Mouse (Mus musculus): ENCODE measurements around the gene Uncx. TPM values are rescaled to one million over a fixed set of nuclear protein-coding genes. Genes with fewer than 3 reads are reported as not detected.

The Uncx gene
- total and polyA plus RNA-seq, 2 experiments from 2014 or later = 2.8 to 5.8 TPM

DNA sequence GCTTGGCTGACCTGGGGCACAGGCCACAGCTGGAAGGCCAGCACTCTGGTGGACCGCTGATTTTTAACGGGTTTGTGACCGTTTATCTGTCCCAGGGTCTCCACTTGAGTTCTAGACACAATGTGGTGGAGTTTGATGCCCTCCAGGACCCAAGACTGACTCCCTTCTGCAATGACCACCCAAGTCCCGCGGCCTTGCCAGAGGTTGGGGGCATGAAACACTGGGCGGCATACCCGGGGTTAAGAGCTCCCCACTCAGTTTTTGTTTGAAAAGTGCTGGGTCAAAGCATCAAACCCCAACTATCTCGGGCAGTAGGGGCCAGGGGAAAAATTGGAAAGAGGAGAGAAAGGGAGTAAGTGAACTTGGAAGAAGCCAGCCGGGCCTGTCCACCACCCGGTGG, 13.8 kb downstream of the Uncx start:
- no peak overlapping the region for H3K9ac ChIP-seq
- no peaks in the 10 kb centered on the region for H3K36me3 ChIP-seq (ENCODE audit: insufficient read depth)
- H3K4me1 ChIP-seq (ENCODE audit: insufficient read depth) = no peaks in the 10 kb centered on the region
- no peak overlapping the region for H3K27ac ChIP-seq (ENCODE audit: low read depth, low read length)
- 8% methylated on average over 10 of the region's 10 CpGs for WGBS
- DNase-seq (no peak), ATAC-seq (no peak)
- peaks cover 80% of the 10 kb centered on the region for H3K27me3 ChIP-seq (ENCODE audit: insufficient read depth, low read length)
- no peak for TF ChIP-seq CTCF (IDR thresholded peaks at IDR 0.05; ENCODE audit: low read depth)
- no peaks in the 10 kb centered on the region for H3K9me3 ChIP-seq (ENCODE audit: low read length)
- H3K4me3 ChIP-seq (ENCODE audit: low read depth, low read length) = no peak overlapping the region
- no peak overlapping the region for H3K4me2 ChIP-seq (ENCODE audit: low read depth)

DNA sequence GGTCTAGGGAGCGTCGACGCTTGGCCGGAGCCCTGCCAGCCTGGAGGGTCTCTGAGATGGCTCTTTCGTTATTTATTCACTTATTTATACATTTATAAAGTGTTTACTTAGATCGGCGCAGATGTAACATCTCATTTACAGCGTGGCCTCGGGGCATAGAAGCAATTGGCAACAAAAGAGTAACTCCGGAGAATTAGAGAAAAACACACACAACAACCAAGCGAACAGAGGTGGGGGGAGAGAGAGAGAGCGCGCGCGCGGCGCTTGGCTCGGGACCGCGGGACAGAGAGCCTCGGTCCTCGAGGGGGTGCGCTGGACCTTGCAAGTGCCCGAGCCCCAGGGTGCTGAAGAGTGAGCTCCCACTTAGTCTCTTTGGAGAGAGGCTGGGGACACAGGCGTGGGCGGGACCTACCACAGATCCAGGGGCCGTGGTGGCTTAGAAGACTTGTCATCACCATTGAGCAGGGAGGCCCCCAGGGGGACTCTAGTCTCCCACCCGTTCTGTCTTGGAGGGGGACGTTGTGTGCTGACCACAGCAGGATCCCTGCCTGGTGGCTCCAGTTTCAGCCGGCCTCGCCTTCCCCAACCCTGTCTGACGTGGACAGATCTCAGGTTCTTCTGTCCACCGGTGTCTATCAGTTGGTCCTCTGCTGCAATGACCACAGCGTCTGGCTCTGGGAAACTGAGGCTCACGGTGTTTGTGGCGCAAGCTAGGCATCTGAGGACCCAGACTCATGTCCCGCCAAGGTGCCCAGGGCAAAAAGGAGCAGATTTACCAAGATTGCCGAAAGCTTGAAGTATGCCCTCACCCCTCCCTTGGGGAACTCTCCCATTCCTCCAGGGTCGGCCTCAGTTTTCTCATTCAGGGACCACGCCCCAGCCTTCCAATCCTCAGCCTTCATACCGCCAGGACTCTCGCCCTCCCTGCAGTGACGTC, 14.5 kb downstream of the Uncx start:
- ATAC-seq = peak; percentile 42; the same call in 1 of the 2 replicates
- no peak overlapping the region for H3K27ac ChIP-seq (ENCODE audit: low read depth, low read length)
- H3K9me3 ChIP-seq (ENCODE audit: low read length) = no peaks in the 10 kb centered on the region
- WGBS = 2% methylated on average over 43 of the region's 43 CpGs
- no peak overlapping the region for H3K9ac ChIP-seq
- H3K4me3 ChIP-seq (ENCODE audit: low read depth, low read length) = peak overlapping the region; percentile 16
- H3K36me3 ChIP-seq (ENCODE audit: insufficient read depth) = no peaks in the 10 kb centered on the region
- peaks cover 73% of the 10 kb centered on the region for H3K27me3 ChIP-seq (ENCODE audit: insufficient read depth, low read length)
- DNase-seq = peak; percentile 11
- peak overlapping the region; percentile 23; the same call in 1 of the 2 replicates for H3K4me2 ChIP-seq (ENCODE audit: low read depth)
- no peak for TF ChIP-seq CTCF (IDR thresholded peaks at IDR 0.05; ENCODE audit: low read depth)
- no peaks in the 10 kb centered on the region for H3K4me1 ChIP-seq (ENCODE audit: insufficient read depth)

DNA sequence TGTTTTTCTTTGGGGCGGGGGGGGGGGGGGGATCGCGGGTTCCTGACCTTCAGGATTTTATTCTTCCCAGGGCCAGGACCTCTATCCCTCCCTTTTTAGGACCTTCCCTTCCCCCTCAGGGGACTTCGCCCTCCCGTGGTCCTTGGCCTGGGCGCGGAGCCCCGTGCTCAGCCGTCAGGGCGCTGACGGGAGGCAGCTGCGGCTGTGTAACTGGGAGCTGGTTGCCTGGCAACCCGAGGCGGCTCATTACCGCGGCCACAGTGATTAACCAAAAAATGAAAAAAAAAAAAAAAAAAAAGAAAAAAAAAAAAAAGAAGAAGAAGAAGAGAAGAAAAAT, 15.1 kb downstream of the Uncx start:
- no peak for TF ChIP-seq CTCF (IDR thresholded peaks at IDR 0.05; ENCODE audit: low read depth)
- H3K9ac ChIP-seq = no peak overlapping the region
- peak overlapping the region; percentile 16 for H3K4me3 ChIP-seq (ENCODE audit: low read depth, low read length)
- peak overlapping the region; percentile 23; the same call in 1 of the 2 replicates for H3K4me2 ChIP-seq (ENCODE audit: low read depth)
- no peaks in the 10 kb centered on the region for H3K9me3 ChIP-seq (ENCODE audit: low read length)
- no peak overlapping the region for H3K27ac ChIP-seq (ENCODE audit: low read depth, low read length)
- ATAC-seq (peak; percentile 87), DNase-seq (peak; percentile 77)
- WGBS = 2% methylated on average over 16 of the region's 16 CpGs
- H3K27me3 ChIP-seq (ENCODE audit: insufficient read depth, low read length) = peaks cover 72% of the 10 kb centered on the region
- H3K36me3 ChIP-seq (ENCODE audit: insufficient read depth) = no peaks in the 10 kb centered on the region
- H3K4me1 ChIP-seq (ENCODE audit: insufficient read depth) = no peaks in the 10 kb centered on the region

DNA sequence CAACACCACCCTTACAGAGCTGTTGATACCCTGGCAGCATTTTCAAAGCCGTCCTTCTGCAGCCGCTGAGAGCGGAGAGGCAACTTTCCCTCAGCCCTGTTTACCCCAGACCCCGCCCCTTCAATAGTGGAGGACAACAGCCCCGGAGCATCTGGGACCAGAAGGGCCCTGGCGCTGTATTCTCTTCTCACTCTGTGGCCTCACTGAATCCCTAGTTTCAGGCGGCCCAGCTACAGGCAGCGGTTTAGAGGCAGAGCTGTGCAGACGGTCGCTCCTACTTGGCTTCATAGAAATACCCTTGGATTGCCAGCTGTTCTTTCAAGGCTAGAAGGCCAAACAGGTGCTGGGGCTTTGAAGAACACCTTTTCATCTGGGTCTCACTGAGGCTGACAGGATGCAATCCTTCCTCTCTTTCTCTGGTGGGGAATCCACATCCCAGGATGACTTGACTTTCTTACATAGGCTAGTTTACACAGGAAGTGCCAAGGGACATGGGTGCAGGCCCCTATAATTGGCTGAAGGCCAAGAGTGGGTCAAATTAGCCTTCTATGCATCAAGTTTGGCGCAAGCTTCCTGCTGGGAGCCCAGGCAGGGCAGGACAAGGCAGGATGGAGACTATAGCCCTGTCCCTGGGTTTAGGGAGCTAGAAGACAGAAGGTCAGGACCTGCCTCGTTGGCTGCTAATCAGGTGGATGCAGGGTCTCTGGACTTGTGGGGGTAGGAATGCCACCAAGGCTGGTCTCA, 15.8 kb downstream of the Uncx start:
- peak; percentile 67 for ATAC-seq
- no peak overlapping the region for H3K9ac ChIP-seq
- H3K4me3 ChIP-seq (ENCODE audit: low read depth, low read length) = no peak overlapping the region
- no peaks in the 10 kb centered on the region for H3K4me1 ChIP-seq (ENCODE audit: insufficient read depth)
- no peaks in the 10 kb centered on the region for H3K36me3 ChIP-seq (ENCODE audit: insufficient read depth)
- peak; percentile 39 for DNase-seq
- H3K9me3 ChIP-seq (ENCODE audit: low read length) = no peaks in the 10 kb centered on the region
- 6% methylated on average over 12 of the region's 12 CpGs for WGBS
- no peak overlapping the region for H3K27ac ChIP-seq (ENCODE audit: low read depth, low read length)
- H3K4me2 ChIP-seq (ENCODE audit: low read depth) = no peak overlapping the region
- TF ChIP-seq CTCF (IDR thresholded peaks at IDR 0.05; ENCODE audit: low read depth) = no peak
- H3K27me3 ChIP-seq (ENCODE audit: insufficient read depth, low read length) = peaks cover 70% of the 10 kb centered on the region

DNA sequence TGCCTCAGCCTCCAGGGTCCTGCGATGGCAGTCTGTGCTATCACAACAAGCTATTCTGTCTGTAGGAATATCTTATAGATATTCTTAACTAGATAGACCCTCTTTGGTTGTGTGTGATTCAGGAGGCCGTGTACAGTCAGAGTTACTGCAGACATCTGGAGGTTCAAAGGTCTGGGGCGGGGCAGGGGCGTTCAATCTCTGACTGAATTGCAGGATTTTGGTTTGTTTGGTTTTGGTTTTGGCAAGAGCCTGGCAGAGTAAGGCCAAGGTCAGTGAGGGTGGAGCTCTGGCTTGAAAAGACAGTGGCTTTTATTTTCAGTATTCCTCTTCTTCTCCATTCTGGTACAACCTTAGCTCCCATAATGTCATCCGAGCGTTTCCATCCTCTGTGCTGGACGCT, 16.5 kb downstream of the Uncx start:
- no peak for TF ChIP-seq CTCF (IDR thresholded peaks at IDR 0.05; ENCODE audit: low read depth)
- no peak overlapping the region for H3K4me3 ChIP-seq (ENCODE audit: low read depth, low read length)
- H3K27ac ChIP-seq (ENCODE audit: low read depth, low read length) = no peak overlapping the region
- no peak for DNase-seq
- no peak overlapping the region for H3K9ac ChIP-seq
- no peaks in the 10 kb centered on the region for H3K4me1 ChIP-seq (ENCODE audit: insufficient read depth)
- no peak for ATAC-seq
- H3K4me2 ChIP-seq (ENCODE audit: low read depth) = no peak overlapping the region
- no peaks in the 10 kb centered on the region for H3K9me3 ChIP-seq (ENCODE audit: low read length)
- peaks cover 69% of the 10 kb centered on the region for H3K27me3 ChIP-seq (ENCODE audit: insufficient read depth, low read length)
- no peaks in the 10 kb centered on the region for H3K36me3 ChIP-seq (ENCODE audit: insufficient read depth)
- 59% methylated on average over 7 of the region's 7 CpGs for WGBS

DNA sequence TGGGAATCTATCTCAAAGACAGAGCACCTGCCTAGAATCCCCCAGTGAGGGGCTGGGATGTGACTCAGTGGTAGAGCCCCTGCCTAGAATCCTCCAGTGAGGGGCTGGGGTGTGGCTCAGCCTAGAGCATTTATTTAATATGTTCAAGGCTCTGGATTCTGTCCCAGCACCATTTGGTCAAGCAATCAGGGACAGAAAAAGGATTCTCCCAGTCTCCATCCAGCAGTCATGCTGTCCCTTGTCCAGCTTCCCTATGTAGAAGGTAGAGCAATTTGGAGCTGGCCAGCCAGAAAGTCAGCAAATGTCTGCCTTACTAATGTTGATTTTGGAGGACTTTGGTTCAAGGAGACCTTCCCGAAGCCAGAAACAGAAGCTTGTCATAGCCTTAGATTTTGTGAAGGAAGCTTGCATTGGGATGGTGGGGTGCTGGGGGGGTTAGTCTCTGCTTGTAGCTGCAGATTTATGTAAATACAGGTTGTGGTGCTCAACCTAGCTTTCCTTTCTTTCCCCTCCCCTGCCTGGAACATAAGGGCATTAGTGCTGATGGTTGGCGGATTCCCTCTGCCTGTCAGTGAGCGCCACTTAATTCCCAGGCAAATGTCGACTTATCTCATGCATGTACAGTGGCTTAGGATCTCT, 18.2 kb downstream of the Uncx start:
- H3K27me3 ChIP-seq (ENCODE audit: insufficient read depth, low read length) = peaks cover 61% of the 10 kb centered on the region
- H3K9ac ChIP-seq = no peak overlapping the region
- TF ChIP-seq CTCF (IDR thresholded peaks at IDR 0.05; ENCODE audit: low read depth) = no peak
- H3K4me2 ChIP-seq (ENCODE audit: low read depth) = no peak overlapping the region
- H3K9me3 ChIP-seq (ENCODE audit: low read length) = no peaks in the 10 kb centered on the region
- ATAC-seq = no peak
- H3K27ac ChIP-seq (ENCODE audit: low read depth, low read length) = no peak overlapping the region
- WGBS = 73% methylated on average over 4 of the region's 4 CpGs
- no peaks in the 10 kb centered on the region for H3K4me1 ChIP-seq (ENCODE audit: insufficient read depth)
- no peak overlapping the region for H3K4me3 ChIP-seq (ENCODE audit: low read depth, low read length)
- DNase-seq = no peak
- no peaks in the 10 kb centered on the region for H3K36me3 ChIP-seq (ENCODE audit: insufficient read depth)

All from forebrain, postnatal 0 days (tissue).